Mouse (Mus musculus) thymus, postnatal 36 days (tissue): ENCODE results near the gene Ikzf3.

Experiments used
- DNase-seq, 2 experiments: peaks; one replicate each; pipeline ENCODE4 v3.0.0; 2022; ENCODE audit warnings: mixed read lengths in 2 of 2

Gene Ikzf3

GRCm38 (mm10) chr11:98473916-98474479 is 71.8 kb downstream of the Ikzf3 start:
- no peak for DNase-seq

DNA sequence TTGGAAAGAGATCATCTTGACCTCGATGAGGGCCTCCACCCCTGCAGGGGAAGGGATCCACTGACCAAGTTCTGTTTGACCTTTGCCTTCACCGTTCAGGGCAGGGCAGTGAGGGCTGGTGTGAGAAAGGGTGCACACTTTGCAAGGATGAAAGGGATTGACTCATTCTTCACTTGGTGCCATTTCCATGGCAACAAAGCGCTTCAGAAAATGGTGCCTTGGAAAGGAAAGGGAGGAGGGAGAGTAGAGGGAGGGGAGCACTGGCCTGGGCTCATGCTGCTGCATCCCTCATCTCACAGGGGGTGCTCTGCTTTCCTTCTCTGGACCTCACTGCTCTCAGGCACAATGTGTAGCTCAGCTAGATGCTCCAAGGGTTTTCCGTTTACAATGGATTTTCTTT is 73.1 kb downstream of the Ikzf3 start:
- DNase-seq: no peak

- no peak for DNase-seq
These were observed 75.0 kb downstream of the Ikzf3 start for GRCm38 (mm10) chr11:98470795-98471194.

- peak; percentile 55 to 64 for DNase-seq
These were observed 75.8 kb downstream of the Ikzf3 start for GRCm38 (mm10) chr11:98469761-98470714.

DNA sequence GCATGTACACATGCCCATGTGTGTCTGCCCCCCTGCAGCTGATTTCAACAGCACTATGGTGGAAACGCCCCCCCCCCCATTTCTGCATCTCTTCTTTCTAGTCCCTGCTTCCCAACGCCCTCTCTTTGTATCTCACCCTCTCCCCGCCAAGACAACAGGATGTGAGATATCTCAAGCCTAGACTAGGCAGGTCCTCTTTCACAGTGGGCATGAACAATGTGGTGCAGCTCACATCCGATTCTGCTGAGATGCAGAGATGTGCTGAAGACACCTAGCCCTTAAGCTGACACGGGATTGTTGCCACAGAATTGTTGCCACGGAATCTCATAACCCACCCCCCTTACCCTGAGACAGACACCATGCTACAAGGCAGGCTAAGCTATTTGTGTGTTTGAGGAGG is 81.3 kb downstream of the Ikzf3 start:
- DNase-seq: peak in 1 of 2 experiments; percentile 57

- DNase-seq: peak; percentile 61 to 78
These were observed 81.9 kb downstream of the Ikzf3 start for GRCm38 (mm10) chr11:98463911-98464310.

DNA sequence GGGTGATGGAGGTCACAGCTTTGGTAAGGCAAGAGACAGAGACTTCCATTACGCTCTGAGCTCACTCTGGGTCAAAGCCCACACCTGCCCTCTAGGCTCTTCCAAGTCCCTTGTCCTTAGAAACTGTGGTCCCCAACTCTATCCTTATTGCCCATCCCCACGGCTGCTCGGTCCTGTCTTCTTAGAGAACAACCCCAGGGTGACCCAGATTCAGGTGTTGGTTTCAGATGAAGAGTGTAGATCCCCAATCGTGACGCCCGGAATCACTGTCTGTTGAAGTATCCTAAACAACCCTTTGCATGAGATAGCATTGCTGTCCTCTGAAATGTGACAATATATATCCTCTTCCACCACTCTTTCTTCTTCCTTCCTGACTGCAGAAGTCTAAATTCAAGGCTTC is 83.6 kb downstream of the Ikzf3 start:
- DNase-seq: no peak

DNA sequence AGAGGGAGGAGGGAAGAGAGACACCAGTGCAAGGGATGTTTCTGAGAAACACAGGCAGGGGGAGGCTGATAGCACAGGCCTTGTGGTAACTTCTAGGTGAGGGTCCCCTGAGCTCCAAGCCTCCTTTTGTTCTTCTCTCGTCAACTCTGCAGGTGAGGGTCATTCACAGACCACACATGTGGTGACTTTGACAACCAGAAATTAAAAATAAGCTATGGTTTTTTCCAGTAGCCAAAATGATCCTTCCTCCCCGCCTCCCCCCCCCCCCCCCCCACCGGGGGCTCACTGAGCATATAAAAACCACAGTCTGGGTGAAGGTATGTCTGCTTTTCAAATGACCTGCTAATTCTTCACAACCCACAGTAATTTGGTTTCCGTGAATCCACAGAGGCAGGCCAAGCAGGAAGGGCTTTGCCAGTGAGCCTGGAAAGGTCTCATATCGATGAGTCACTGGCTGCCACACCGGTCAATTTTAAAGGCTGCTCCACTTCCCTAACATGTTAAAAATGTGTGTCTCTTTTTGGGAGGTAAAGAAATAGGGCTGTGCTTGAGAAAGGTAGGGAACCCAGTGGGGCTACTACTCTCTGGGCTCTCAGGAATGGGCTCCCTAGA is 84.6 kb downstream of the Ikzf3 start:
- peak in 1 of 2 experiments; percentile 31 for DNase-seq

DNA sequence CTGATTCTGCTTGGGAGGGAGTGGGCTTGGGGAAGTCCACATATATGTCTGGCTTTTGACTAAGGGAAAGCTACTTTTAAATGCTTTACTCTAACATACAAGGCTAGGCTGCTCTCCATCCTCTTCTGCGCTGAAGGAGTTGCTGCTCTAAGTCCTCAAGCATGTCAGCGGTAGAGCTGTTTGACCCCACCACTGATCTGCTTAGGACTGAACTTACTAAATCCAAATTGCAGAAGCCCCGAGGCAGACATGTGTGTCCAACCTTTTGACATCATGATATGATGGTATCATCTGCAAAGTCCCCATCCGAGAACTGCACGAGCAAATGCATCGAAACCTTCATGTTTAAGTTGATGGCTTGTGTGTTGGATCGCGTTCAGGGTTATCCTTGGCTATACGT is 86.0 kb downstream of the Ikzf3 start:
- DNase-seq: no peak

GRCm38 (mm10) chr11:98459071-98459741 is 86.6 kb downstream of the Ikzf3 start:
- DNase-seq: peak; percentile 81 to 89

DNA sequence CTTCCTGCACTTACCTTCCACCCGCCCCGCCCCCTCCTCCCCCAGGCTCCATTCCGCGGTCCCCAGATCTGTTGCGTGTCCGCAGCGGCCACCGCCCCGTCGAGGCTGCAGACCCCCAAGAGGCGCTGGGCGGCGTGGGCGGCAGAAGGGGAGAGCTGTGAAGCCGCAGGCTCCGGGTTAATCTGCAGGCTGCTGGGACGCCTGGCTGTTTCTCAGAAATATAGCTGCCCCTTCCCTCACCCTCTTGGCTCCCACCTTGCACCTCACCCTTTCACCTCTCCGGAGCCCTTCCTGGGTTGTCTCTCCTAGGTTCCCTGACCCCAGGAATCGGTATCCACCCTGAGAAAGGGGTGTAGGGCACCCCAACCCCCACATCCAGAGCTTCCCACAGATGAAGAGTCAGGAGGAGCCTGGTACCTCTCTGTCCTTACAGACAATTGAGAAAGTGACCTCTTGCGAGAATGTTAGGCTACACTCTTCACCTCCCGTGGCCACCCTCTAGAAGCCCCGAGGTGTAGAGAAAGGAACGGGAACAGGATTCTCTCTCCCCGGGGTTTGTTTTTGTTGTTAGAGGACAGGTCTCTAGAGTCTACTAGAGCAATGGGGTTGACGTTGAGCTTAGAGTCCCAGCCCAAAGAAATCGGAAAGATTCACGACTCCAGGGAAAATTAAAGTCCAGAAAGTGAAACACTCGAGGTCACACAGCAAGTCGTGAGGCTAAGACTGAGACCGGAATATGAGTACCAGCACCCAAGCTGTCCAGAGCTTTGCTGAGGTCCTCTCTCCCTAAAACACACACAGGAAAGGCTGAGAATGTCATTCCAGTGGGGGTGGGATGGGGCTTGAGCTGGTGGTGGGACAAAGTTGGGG is 87.5 kb downstream of the Ikzf3 start:
- DNase-seq: no peak

DNA sequence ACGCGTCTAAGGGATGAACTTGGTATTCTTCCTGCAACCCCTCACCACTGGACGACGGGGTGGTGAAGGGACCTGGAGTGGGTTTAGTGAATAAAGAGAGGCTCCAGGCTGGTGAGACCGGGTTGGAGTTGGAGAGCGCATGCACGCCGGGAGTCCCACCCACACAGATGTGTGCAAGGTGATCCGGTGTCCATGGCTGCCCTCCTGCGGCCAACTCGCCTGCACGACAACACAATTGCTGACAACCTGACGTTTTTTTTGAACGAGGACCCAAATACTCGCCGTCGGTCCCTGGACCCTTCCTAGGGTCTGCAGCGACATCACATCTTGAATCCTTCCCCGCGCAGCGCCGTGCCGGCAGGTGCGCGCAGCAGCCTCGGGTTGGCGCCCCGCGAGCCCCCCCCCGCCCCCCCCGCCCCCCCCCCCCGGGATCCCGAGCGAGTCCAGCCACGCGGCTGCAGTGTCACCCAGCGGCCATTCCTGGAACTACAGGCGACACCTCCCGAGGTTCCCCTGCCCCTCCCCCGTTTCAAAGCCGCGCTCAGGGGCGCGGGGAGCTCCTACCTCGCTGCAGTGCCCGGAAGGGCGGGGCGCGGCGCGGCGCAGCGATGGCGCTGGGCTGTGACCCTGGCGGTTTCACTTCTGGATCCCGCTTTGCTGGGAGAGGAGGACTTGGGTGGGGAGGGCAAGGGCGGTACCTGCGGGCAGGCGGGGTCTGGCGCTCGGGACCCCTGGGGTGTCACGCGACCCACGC is 88.3 kb downstream of the Ikzf3 start:
- DNase-seq: peak; percentile 97 to 99

- DNase-seq: no peak
These were observed 88.9 kb downstream of the Ikzf3 start for GRCm38 (mm10) chr11:98456945-98457344.

GRCm38 (mm10) chr11:98456545-98456944 is 89.3 kb downstream of the Ikzf3 start:
- peak in 1 of 2 experiments; percentile 23 for DNase-seq

GRCm38 (mm10) chr11:98455484-98455883 is 90.3 kb downstream of the Ikzf3 start:
- peak; percentile 47 to 59 for DNase-seq

GRCm38 (mm10) chr11:98449921-98450771 is 95.7 kb downstream of the Ikzf3 start:
- DNase-seq: no peak

DNA sequence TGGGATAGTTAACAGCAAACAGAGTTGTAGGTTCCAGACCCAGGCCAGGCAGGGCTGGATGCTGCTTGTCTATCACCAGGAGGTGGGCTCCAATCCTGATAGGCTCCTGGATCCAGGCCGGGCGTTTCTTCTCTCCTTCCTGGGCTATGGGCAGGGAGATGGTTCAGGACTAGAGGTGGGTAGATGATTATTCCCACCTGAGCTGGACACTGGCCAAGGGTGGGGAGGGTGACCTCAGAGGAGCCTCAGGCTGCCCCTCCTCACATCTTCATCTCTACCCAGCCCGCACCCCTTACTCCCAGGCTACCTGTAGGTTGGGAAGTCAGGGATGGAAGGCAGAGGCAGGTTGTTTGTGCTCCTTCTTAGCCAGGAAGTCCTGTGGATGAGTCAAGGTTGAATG is 96.4 kb downstream of the Ikzf3 start:
- DNase-seq: no peak

- no peak for DNase-seq
These were observed 97.5 kb downstream of the Ikzf3 start for GRCm38 (mm10) chr11:98448191-98448790.

- DNase-seq: no peak
These were observed 98.4 kb downstream of the Ikzf3 start for GRCm38 (mm10) chr11:98447475-98447834.
